Comparison of ENCODE assay signal across 9 mouse cellular contexts in the genomic region with DNA sequence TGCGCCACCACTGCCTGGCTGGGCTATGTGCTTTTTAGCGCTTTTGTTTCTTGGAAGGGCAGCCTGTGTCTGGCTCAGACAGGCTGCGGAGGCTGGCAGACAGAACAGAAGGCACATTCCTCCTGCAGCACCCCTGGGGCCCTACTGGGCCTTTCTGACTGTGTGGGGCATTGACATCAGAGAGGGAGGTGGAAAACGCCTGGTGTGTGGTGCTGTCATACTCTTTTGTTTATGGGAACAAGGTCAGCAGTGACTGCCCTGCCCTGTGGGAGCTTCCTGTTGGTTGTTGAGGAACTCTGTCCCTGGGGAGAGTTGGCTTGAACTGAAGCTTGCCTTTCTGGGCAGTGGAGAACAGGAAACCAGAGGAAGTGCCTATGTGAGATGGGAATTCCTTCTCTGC. TPM values are rescaled to one million over a fixed set of nuclear protein-coding genes. Genes with fewer than 3 reads are reported as not detected.
DNase-seq lines count a peak whose midpoint lies in the region; ATAC-seq and TF ChIP-seq lines count a peak whose summit lies in the region.
"Had no signal": no experiment of that assay in that cellular context is flagged by ENCODE, and none has a peak within 500 bp of the region (broad histone marks: within the 10 kb centered on the region; RNA-seq: fewer than 3 reads in every experiment).

No protein-coding gene starts in this region.

- H3K9ac ChIP-seq in hindbrain, embryonic 11.5 days (ENCODE audit: low read depth, low read length), result no peak overlapping the region
- no peak overlapping the region; the same call in 1 of the 2 replicates for H3K9ac ChIP-seq in hindbrain, embryonic 12.5 days

- 0 out of 2 replicates have a peak, but pooled peaks cover 7% of the 10 kb centered on the region for H3K36me3 ChIP-seq in hindbrain, embryonic 11.5 days (ENCODE audit: control insufficient read depth, insufficient read depth, low read length)
- peaks cover 58% of the 10 kb centered on the region for H3K36me3 ChIP-seq in hindbrain, embryonic 12.5 days
- 0 out of 2 replicates have a peak, but pooled peaks cover 2% of the 10 kb centered on the region for H3K36me3 ChIP-seq in kidney, adult 2 months (ENCODE audit: control insufficient read depth, insufficient read depth, low read length)

- WGBS in hindbrain, embryonic 11.5 days, result 37% methylated on average over 4 of the region's 4 CpGs
- WGBS in hindbrain, embryonic 12.5 days, result 31% methylated on average over 4 of the region's 4 CpGs
- WGBS in kidney, adult 2 months, result 22% methylated on average over 4 of the region's 4 CpGs

- H3K9me3 ChIP-seq in hindbrain, embryonic 11.5 days (ENCODE audit: control insufficient read depth, low read length), result no peaks in the 10 kb centered on the region
- no peaks in the 10 kb centered on the region for H3K9me3 ChIP-seq in hindbrain, embryonic 12.5 days (replicated peaks)

- H3K27me3 ChIP-seq in hindbrain, embryonic 11.5 days (ENCODE audit: control insufficient read depth, insufficient read depth, low read length), result no peaks in the 10 kb centered on the region
- H3K27me3 ChIP-seq in hindbrain, embryonic 12.5 days, result no peaks in the 10 kb centered on the region
- no peaks in the 10 kb centered on the region for H3K27me3 ChIP-seq in kidney, adult 2 months (replicated peaks; ENCODE audit: control insufficient read depth, insufficient read depth, low read length)

- no peak for TF ChIP-seq POLR2A in kidney, adult 2 months (IDR thresholded peaks at IDR 0.05; ENCODE audit: low read depth, low read length)

- no peak overlapping the region for H3K4me2 ChIP-seq in hindbrain, embryonic 11.5 days (replicated peaks; ENCODE audit: low read depth, low read length)
- H3K4me2 ChIP-seq in hindbrain, embryonic 12.5 days (replicated peaks), result no peak overlapping the region

- no peak for TF ChIP-seq CTCF in kidney, adult 2 months (conservative IDR thresholded peaks at IDR 0.05; ENCODE audit: insufficient read depth, insufficient read length, low read depth, low read length)

- H3K27ac ChIP-seq in hindbrain, embryonic 11.5 days (ENCODE audit: low read depth, low read length), result no peak overlapping the region
- no peak overlapping the region for H3K27ac ChIP-seq in hindbrain, embryonic 12.5 days
- peak overlapping the region; percentile 86 for H3K27ac ChIP-seq in kidney, adult 2 months (ENCODE audit: insufficient read depth, low read depth, low read length)

- H3K4me3 ChIP-seq in hindbrain, embryonic 11.5 days (ENCODE audit: low read depth, low read length), result no peak overlapping the region
- H3K4me3 ChIP-seq in hindbrain, embryonic 12.5 days, result no peak overlapping the region
- H3K4me3 ChIP-seq in kidney, adult 2 months (ENCODE audit: insufficient read depth, low read depth, low read length), result no peak overlapping the region

- DNase-seq in hindbrain, embryonic 11.5 days (ENCODE audit: low spot score), result peak; percentile 27
- DNase-seq in adrenal gland, postnatal 25 days, result peak; percentile 59
- peak; percentile 79 for DNase-seq in gastrocnemius, postnatal 25 days
- peak; percentile 95 for DNase-seq in kidney, adult 2 months
- DNase-seq in lung, postnatal 10 days, result peak; percentile 85
- no peak for DNase-seq in thymus, adult 18-20 months
- no peak for DNase-seq in thymus, postnatal 36 days

- peaks cover 8% of the 10 kb centered on the region; the same call in 1 of the 2 replicates for H3K4me1 ChIP-seq in hindbrain, embryonic 11.5 days (replicated peaks; ENCODE audit: control insufficient read depth, insufficient read depth, low read length)
- H3K4me1 ChIP-seq in hindbrain, embryonic 12.5 days, result peaks cover 26% of the 10 kb centered on the region
- H3K4me1 ChIP-seq in kidney, adult 2 months (ENCODE audit: control insufficient read depth, insufficient read depth, low read length), result peaks cover 25% of the 10 kb centered on the region

- no peak for ATAC-seq in hindbrain, embryonic 11.5 days (ENCODE audit: low FRiP score)
- ATAC-seq in hindbrain, embryonic 12.5 days (ENCODE audit: low FRiP score), result no peak

RNA-seq across cellular contexts. Expression of gene Gm28035, which starts 2.1 kb away (rescaled TPM):
- polyA plus RNA-seq in hindbrain, embryonic 11.5 days (2014; fragmentation: Nextera tagmentation; extraction: Ambion mirVana), result 0.06 and 0.07 TPM in 2 replicates
- 0.30 and 0.36 TPM in 2 replicates for polyA plus RNA-seq in hindbrain, embryonic 12.5 days (2016; fragmentation: Nextera tagmentation; extraction: Ambion mirVana)
- 1.5 and 2.9 TPM in 2 replicates for total RNA-seq in adrenal gland, postnatal 25 days (2021)
- total RNA-seq in gastrocnemius, postnatal 25 days (2021), result 1 to 10 TPM in 1 of 2 experiments, under 1 TPM in 1; 0.64 to 1.2 TPM
- 6.4 and 12.7 TPM in 2 replicates for polyA plus RNA-seq in kidney, adult 2 months (2012; rRNA removed)

RNA-seq across cellular contexts. Expression of gene Lrrc8a, which starts 5.0 kb away (rescaled TPM):
- 47.6 and 55.9 TPM in 2 replicates for polyA plus RNA-seq in hindbrain, embryonic 11.5 days (2014; fragmentation: Nextera tagmentation; extraction: Ambion mirVana)
- polyA plus RNA-seq in hindbrain, embryonic 12.5 days (2016; fragmentation: Nextera tagmentation; extraction: Ambion mirVana), result 39.3 and 42.2 TPM in 2 replicates
- total RNA-seq in adrenal gland, postnatal 25 days (2021), result 51.1 and 52.2 TPM in 2 replicates
- 10 to 100 TPM; 16.2 to 17.1 TPM for total RNA-seq in gastrocnemius, postnatal 25 days (2021)
- 42.0 and 45.4 TPM in 2 replicates for polyA plus RNA-seq in kidney, adult 2 months (2012; rRNA removed)

RNA-seq across cellular contexts. Expression of gene Phyhd1, which starts 23.5 kb away (rescaled TPM):
- 4.2 and 5.6 TPM in 2 replicates for polyA plus RNA-seq in hindbrain, embryonic 11.5 days (2014; fragmentation: Nextera tagmentation; extraction: Ambion mirVana)
- 5.0 and 5.6 TPM in 2 replicates for polyA plus RNA-seq in hindbrain, embryonic 12.5 days (2016; fragmentation: Nextera tagmentation; extraction: Ambion mirVana)
- 9.6 and 18.1 TPM in 2 replicates for total RNA-seq in adrenal gland, postnatal 25 days (2021)
- total RNA-seq in gastrocnemius, postnatal 25 days (2021), result 10 to 100 TPM in 1 of 2 experiments, 1 to 10 TPM in 1; 8.4 to 19.5 TPM
- polyA plus RNA-seq in kidney, adult 2 months (2012; rRNA removed), result 117 and 130 TPM in 2 replicates

RNA-seq across cellular contexts. Expression of gene Kyat1, which starts 36.9 kb away (rescaled TPM):
- polyA plus RNA-seq in hindbrain, embryonic 11.5 days (2014; fragmentation: Nextera tagmentation; extraction: Ambion mirVana), result 9.4 and 10.0 TPM in 2 replicates
- 10.4 and 13.1 TPM in 2 replicates for polyA plus RNA-seq in hindbrain, embryonic 12.5 days (2016; fragmentation: Nextera tagmentation; extraction: Ambion mirVana)
- 25.7 and 28.7 TPM in 2 replicates for total RNA-seq in adrenal gland, postnatal 25 days (2021)
- 10 to 100 TPM; 22.9 to 24.6 TPM for total RNA-seq in gastrocnemius, postnatal 25 days (2021)
- 71.6 and 88.3 TPM in 2 replicates for polyA plus RNA-seq in kidney, adult 2 months (2012; rRNA removed)

RNA-seq across cellular contexts. Expression of gene Gm28038, which starts 38.3 kb away (rescaled TPM):
- not detected in 2 replicates for polyA plus RNA-seq in hindbrain, embryonic 11.5 days (2014; fragmentation: Nextera tagmentation; extraction: Ambion mirVana)
- polyA plus RNA-seq in hindbrain, embryonic 12.5 days (2016; fragmentation: Nextera tagmentation; extraction: Ambion mirVana), result not detected in 2 replicates
- not detected in 2 replicates for total RNA-seq in adrenal gland, postnatal 25 days (2021)
- total RNA-seq in gastrocnemius, postnatal 25 days (2021), result not detected
- not detected in 2 replicates for polyA plus RNA-seq in kidney, adult 2 months (2012; rRNA removed)
- polyA plus RNA-seq: intestine, embryonic 14.5 days had no signal

Comparison
In these comparisons a context has a peak if more than half of its experiments do, and no peak if none do; other contexts are left out.
1. DNase-seq: peak in hindbrain, embryonic 11.5 days (single experiment), adrenal gland, postnatal 25 days (single experiment), gastrocnemius, postnatal 25 days (single experiment), kidney, adult 2 months (single experiment) and lung, postnatal 10 days (single experiment); none in thymus, adult 18-20 months (0 of 2) and thymus, postnatal 36 days (0 of 2).
2. RNA of gene Phyhd1, which starts 23.5 kb away (polyA plus RNA-seq): 117 to 130 TPM in kidney, adult 2 months; 4.2 to 5.6 TPM in hindbrain, embryonic 11.5 days and 5.0 to 5.6 TPM in hindbrain, embryonic 12.5 days; every median in the first group is over 10 times any median in the second.